Mouse (Mus musculus): Measurements from ENCODE around the gene Brwd3.
A peak's percentile ranks its signal among the peaks of the same experiment; 100 is the strongest.

Gene Brwd3

DNA sequence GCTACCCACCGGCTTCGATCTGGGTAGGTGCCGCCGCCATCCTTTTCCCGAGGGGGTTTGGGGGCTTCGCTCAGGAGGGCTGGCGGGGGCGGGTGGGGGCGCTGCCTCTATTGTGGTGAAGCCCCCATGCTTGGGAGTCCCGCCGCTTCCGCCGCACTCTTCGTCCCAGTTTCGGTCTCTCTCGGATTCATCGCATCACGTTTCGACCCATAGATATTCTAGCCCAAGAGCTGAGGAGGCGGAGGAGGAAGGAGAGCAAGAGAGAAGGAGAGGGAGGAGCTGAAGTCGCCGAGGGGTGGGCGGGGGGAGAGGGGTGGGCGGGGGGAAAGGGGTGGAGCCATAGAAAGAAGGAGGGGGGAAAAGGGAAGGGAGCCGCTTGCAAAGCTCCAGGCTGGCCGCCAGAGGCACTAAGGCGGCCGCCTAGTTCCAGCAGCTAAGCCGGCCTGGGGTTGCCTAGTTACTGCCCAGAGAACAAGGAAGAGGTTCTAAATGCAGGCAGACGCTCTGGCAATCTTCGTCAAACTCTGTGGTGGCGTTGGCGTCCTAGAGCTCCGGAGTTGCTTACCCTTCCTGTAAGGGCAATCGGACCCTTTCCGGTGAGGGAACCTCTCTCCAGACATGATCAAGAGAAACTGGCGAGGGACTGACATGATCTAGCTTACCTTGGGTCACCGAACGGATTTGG, at the start of gene Brwd3:
Brwd3 (minus strand) TSS at position 283 of the 685 bp plus-strand sequence.
- DNase-seq (ENCODE audit: low read depth, low spot score) = peak; percentile 49

DNA sequence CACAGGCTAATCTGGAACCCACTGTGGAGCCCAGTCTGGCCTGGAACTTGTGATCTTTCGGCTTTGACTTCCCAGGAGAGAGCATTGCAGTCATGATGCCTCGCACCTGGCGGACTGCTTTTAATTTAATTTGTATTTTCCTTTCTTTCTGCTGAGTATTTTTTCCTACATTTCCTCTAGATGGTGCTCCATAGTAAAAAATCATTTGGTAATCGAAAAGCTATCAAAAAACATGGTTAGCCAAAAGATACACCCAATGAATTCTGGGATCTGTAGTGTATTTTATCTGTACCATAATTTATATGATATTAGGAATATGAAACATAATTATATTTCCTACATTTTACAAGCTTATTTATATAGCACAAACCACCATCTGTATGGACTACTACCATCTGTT, 28.5 kb upstream of the Brwd3 start:
- DNase-seq (ENCODE audit: low read depth, low spot score) = no peak

DNA sequence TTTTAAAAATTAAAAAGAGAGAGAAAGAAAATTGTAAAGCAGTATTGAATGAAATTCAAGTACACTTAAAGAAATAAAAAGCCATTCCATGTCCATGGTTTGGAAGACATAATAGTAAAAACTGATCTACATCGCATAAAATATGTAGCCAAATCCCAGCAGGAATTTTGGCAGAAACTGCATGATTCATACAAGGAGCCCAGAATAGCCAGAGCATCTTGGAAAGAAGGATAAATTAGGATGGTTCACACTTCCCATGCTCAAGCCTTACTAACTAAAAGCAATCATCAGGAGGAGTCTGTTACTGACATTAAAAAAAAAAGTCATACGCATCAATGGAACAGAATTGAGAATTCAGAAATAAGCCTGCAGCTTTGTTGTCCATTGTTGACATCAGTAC, 8.5 kb upstream of the Brwd3 start:
- no peak for DNase-seq (ENCODE audit: low read depth, low spot score)

DNA sequence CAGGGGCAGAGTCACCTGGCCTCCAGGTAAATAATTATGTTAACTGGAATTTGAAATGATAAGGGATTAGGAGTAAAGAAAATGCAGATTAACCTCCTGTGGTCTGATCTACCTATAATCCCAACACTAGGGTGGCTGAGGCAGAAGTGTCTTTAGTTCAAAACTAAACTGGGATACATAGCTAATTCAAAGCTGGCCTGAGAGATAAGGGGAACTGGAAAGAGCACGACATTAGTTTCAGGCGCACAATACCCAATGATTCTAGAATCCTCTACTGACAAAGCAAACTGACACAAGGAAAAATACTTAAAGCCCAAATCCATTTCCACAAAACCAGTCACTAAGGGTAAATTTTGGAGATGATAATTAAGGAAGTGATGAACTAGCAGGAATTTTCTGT, 2.2 kb upstream of the Brwd3 start:
- no peak for DNase-seq (ENCODE audit: low read depth, low spot score)

DNA sequence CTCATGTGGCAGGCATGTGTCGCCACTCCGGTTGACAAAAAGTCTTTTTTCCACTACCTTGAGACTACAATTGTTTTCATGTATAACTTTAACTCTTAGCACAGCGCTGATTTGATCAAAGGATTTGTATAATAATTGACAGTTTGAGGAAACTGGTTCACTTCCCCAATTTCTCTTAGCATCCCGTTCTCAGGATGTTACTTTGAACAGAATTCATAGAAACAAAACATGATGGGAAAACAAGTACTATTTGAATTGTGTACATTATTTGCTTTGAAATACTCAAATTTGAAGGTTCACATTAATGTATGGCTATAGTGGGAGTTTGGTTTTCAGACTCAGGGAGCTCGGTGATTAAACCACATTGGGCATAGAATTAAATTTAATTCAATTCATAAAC, 1.1 kb upstream of the Brwd3 start:
- DNase-seq (ENCODE audit: low read depth, low spot score) = no peak

DNA sequence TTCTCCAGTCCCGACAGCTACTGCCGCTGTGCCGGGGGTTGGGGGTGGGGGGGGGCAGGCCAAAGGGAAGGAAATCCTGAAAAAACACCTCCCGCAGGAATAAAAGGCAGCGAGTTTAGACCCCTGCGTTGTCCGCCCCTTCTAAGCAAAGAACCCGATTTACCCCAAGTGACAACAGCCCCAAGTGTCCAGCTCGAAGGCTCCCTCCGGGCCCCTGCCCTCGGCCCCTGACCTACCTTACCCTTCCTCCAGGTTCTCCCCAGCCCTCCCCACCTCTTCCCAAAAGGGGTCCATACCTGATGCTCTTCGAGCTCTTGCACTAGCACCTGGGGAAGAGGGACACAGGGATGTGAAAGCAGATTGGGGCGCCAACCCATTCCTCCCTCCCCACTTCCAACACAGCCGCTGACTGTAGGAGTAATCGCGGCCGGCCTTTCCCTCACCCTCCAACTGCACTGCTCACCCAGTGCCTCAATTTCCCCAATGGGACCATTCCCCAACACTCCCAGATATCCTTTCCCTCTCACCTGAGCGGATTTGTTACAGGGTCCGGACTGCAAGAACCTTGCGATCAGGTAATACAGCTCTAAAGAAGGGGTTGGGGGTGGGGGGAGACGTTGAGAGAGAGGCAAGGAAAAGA, 671 bp downstream of the Brwd3 start:
- DNase-seq (ENCODE audit: low read depth, low spot score) = no peak

DNA sequence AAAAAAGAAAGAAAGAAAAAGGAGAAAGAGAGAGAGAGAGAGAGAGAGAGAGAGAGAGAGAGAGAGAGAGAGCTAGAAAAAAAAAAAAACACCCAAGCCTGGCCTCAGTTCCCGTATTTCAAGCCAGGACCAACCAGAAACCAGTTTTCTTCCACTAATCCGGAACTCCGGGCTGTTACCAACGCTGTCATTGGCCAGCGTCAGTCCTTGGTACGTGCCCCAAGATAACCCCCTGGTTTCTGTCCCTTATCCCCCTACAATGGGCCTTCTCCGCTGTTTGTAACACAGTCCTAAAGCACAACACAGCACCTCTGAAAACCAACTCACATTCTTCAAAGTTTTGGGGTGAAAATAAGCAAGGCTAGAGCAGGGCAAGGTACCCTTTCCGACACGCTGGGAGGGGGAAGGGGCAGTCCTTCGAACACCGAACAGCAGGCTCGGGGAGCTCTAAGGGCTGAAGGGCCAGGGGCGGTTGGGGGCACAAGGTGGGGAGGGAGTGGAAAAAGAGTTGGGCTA, 1.4 kb downstream of the Brwd3 start:
- peak; percentile 22 for DNase-seq (ENCODE audit: low read depth, low spot score)

DNA sequence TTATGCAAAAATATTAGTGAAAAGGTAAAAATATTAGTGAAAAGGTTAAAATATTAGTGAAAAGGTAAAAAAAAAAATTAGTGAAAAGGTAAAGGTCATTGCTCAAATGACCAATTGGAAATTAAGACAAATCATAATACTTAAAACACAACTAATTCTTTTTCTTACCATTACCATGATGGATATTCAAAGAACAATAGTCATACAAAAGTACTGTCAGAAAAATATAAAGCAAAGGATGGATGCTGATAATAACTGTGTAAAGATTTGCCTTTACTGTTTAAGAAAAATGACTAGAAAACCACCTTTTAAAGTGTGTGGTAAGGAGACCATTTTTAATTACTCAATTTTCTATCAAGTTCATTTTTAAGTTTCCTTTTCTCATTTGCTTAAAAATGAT, 2.9 kb downstream of the Brwd3 start:
- no peak for DNase-seq (ENCODE audit: low read depth, low spot score)

DNA sequence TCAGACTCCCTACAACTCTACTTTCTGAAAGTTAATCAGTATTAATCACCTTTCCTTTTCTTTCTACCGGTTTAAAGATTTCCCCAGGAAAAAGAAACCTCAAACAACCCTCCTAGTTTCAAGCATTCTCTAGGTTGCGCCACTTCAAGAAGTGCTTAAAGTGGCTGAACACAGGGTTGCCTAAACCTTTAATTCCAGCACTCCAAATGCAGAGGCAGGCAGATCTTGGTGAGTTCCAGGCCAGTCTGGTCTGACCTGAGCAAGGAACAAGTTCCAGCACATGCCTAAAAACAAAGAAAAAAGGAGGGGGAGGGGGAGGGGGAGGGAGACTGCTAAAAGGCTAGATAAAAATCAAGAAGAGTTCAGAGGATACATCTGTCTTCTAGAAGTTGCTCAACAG, 6.1 kb downstream of the Brwd3 start:
- DNase-seq (ENCODE audit: low read depth, low spot score) = no peak

DNA sequence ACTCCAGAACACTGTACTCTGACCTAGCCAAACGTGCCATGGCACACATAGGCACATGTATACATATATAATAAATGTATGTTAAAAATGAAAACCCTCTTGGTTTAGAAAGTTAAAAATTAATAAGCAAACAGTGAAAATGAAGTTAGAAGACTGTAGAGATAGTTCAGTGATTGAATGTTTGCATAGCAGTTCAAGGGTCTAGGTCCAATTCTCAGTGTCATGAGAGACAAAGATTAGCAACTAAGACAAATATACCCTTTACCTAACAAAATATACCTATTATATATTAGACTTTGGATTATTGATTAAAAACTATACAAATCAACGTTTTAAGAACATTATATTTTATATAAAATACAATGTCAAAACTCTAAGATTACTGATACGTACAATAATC, 36.9 kb downstream of the Brwd3 start:
- DNase-seq (ENCODE audit: low read depth, low spot score) = no peak

DNA sequence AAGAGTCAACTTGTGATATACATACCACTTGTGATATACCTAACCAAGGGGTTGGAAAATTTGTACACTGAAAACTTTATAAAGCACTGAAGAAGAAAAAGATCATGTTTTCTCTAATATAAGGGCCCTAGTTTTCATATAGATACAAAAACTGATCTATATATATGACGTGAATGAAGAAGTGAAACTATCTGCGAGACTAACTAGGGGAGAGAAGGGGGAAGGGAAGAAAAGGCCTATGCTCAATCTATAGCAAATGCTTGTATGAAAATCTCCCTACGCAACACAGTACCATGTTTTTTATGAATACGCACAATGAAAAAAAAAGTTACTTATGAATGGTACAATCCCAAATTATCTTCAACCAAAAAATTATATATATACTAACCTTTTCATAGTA, 50.4 kb downstream of the Brwd3 start:
- no peak for DNase-seq (ENCODE audit: low read depth, low spot score)

DNA sequence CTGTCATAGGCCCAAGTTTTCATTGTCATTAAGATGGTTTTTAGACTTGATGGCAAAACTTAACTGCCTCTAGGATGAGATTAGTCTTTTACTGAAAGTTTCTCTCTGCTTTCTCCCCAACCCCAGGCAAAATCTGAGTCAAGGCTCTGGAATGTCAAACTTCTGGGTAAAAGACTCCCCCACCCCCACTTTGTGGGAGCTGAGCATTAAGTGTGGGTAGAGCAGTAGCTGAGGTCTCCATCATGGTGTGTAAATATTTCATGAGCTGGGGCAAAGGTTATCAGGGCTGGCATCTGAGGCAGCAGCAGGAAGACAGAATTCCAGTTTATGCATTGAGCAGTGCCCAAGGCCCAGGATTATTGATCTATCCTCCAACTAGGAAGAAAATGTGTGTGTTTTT, 102.4 kb downstream of the Brwd3 start:
- DNase-seq (ENCODE audit: low read depth, low spot score) = no peak

DNA sequence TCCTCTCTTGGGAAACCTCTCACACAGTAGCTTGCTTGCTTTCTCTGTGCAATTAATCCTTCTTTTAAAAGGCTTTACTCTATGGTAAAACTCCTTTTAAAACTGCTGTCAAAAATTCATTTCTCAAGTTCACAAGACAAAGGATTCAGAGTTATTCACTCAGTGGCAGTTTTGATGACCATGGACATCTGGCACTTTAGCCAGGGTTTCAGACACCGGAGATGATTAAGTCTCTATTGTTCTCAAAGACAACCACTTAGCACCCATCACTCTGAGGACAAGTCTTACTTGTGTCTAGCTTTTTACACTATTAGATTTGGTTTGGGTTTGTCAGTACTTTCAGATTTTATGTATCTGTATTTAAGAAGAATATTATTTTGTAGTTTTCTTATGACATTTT, 104.6 kb downstream of the Brwd3 start:
- no peak for DNase-seq (ENCODE audit: low read depth, low spot score)

DNA sequence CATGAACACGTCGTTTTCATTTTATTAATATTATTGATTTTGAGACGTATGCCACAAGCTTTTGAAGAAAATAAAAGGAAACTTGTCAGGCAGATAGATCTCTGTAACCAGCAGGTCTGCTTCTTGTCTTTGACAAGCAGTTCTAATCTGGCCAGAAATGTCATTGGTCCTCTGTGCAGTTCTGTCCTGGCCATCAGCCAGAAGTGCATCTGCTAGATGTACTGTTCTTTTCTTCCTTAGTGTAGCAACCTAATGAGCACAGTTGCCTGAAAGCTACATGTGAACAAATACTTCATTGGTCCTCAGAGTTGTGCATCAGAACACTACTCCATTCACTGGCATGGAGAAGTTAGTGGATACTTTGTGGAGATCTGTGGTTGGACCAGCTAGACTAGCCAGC, 105.1 kb downstream of the Brwd3 start:
- DNase-seq (ENCODE audit: low read depth, low spot score) = no peak

DNA sequence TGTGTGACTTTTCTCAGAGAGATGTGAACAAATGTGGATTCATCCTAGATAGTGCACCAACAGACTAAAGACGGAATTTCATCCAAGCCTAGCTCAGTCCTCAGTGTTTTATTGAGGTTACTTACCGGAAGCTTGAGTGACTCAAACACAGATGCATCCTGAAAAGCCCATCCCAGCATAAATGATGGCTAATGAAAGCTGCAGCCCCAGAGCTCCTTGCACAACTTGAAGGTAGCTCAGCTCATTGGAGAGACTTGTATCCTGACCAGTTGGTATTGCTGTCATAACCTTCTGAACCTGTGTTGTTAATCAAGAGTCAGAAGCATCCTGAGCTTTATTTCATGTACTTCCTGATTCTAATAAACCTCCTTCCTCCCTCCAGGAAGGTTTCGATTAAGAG, 105.8 kb downstream of the Brwd3 start:
- DNase-seq (ENCODE audit: low read depth, low spot score) = no peak

DNA sequence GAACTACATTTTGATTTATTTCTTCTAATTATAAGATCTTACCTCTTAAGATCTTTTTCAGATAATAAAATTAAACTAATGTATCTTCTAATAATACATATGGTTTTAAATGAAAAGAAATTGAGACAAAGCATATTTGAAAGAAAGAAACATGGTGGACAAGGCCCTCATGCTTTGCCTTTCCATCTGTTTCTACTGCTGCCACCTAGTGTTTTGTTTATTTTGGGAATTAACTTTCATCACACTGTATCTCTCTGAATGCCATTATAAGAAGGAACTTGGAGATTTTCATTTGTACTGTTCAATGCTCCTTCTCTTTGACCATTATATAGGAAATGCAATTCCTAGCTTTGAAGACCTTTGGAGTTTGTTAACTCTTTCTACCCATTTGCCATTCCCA, 109.9 kb downstream of the Brwd3 start:
- no peak for DNase-seq (ENCODE audit: low read depth, low spot score)

DNA sequence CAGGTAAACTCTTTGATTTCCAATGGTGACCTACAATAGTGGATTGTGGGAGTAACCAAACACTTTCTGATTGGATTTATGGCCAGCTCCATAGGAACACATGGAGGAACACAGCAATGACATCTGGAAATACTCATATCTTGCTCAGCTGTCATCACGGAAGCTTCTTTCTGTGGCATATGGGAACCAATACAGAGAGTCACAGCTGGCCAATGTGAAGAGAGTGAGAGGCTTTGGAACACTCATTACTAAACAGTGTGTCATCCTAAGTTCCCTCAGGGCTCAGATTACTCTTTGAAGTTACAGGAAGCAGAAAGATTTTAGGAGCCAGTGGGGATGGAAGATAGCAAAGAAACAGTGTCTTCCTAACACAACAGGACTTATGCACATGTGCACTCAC, 111.7 kb downstream of the Brwd3 start:
- DNase-seq (ENCODE audit: low read depth, low spot score) = no peak

DNA sequence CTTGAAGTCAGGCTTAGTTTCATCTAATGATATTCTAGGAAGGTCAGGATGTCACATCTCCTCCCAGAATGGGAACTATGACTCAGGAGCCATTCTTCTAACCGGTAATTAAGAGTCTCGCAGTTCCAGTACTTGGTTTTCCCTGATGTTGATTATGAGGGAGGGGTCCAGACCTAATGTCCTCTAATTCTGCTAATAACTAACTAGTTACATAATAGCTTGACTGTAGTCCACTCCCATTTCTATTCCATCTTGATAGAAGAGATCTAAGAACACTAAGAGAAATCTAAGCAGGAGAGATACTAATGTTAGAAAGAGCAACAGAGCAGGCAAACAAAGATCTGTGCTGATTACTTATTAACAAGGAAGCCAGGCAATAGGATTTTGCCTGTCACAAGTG, 129.9 kb downstream of the Brwd3 start:
- DNase-seq (ENCODE audit: low read depth, low spot score) = no peak
